Mouse (Mus musculus): ENCODE results near the gene Tgds. TPM values are rescaled to one million over a fixed set of nuclear protein-coding genes. Genes with fewer than 3 reads are reported as not detected.
"Not testable (repeated sequence)": the region's sequence is repeated elsewhere in the genome, so short reads cannot be mapped to it uniquely, and the experiment has no call there.

The Tgds gene
- polyA plus RNA-seq, 1 experiment from 2014 or later, result 26.3 TPM

DNA sequence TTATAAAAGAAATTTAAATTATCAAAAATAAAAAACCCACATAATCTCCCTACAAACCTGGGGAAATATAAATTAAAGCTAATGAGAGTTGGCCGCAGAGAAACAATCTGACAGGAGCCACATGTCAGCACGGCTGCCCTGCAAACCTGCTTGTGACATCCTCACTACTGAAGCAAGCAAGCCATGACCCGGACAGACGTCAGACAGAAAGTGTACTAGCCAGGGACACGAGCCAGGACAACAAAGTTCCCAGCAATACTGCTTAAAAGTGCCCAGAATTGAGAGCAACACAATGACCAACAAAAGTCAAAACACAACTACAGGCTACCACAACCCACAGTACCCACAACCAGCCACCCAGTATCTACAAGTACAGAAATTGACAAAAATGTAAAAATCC lies 6.3 kb downstream of the Tgds start:
- Histone ChIP-seq H3K4me3 (no peak overlapping the region), H3K27me3 (replicated peaks) (no peaks in the 10 kb centered on the region), H3K27ac (no peak overlapping the region), H3K36me3 (peaks cover 55% of the 10 kb centered on the region), H3K9ac (no peak overlapping the region), H3K9me3 (no peaks in the 10 kb centered on the region), H3K4me1 (peaks cover under 1% of the 10 kb centered on the region), H3K4me2 (replicated peaks) (no peak overlapping the region)
- WGBS, result 96% methylated on average over 5 of the region's 5 CpGs
- no peak for ATAC-seq (ENCODE audit: low FRiP score, low read depth)

- no peaks in the 10 kb centered on the region for H3K9me3 ChIP-seq
- H3K4me3 ChIP-seq, result no peak overlapping the region
- H3K36me3 ChIP-seq, result peaks cover 68% of the 10 kb centered on the region
- H3K4me2 ChIP-seq (replicated peaks), result no peak overlapping the region
- H3K4me1 ChIP-seq, result no peaks in the 10 kb centered on the region
- ATAC-seq (ENCODE audit: low FRiP score, low read depth), result no peak
- H3K27me3 ChIP-seq (replicated peaks), result no peaks in the 10 kb centered on the region
- H3K9ac ChIP-seq, result no peak overlapping the region
- 91% methylated on average over 4 of the region's 4 CpGs for WGBS
- no peak overlapping the region for H3K27ac ChIP-seq
These were observed 7.8 kb downstream of the Tgds start for GRCm38 (mm10) chr14:118124771-118125170.

- 93% methylated on average over 5 of the region's 5 CpGs for WGBS
- H3K36me3 ChIP-seq, result peaks cover 73% of the 10 kb centered on the region
- no peak for ATAC-seq (ENCODE audit: low FRiP score, low read depth)
These were observed 8.4 kb downstream of the Tgds start for GRCm38 (mm10) chr14:118124129-118124528.

GRCm38 (mm10) chr14:118113116-118113515 lies 19.4 kb downstream of the Tgds start:
- no peaks in the 10 kb centered on the region for H3K27me3 ChIP-seq (replicated peaks)
- no peak overlapping the region for H3K4me2 ChIP-seq (replicated peaks)
- H3K36me3 ChIP-seq, result peaks cover 64% of the 10 kb centered on the region
- WGBS, result 94% methylated on average over 6 of the region's 6 CpGs
- no peak overlapping the region for H3K9ac ChIP-seq
- no peak overlapping the region for H3K27ac ChIP-seq
- no peak overlapping the region for H3K4me3 ChIP-seq
- H3K4me1 ChIP-seq, result no peaks in the 10 kb centered on the region
- no peak for ATAC-seq (ENCODE audit: low FRiP score, low read depth)
- H3K9me3 ChIP-seq, result no peaks in the 10 kb centered on the region

More at GRCm38 (mm10) chr14:118124129-118124528, 8.4 kb downstream of the Tgds start:
- no peak overlapping the region for H3K4me3 ChIP-seq
- no peaks in the 10 kb centered on the region for H3K4me1 ChIP-seq
- H3K9me3 ChIP-seq, result no peaks in the 10 kb centered on the region
- H3K27ac ChIP-seq, result no peak overlapping the region
- H3K9ac ChIP-seq, result no peak overlapping the region
- H3K27me3 ChIP-seq (replicated peaks), result no peaks in the 10 kb centered on the region
- no peak overlapping the region for H3K4me2 ChIP-seq (replicated peaks)

DNA sequence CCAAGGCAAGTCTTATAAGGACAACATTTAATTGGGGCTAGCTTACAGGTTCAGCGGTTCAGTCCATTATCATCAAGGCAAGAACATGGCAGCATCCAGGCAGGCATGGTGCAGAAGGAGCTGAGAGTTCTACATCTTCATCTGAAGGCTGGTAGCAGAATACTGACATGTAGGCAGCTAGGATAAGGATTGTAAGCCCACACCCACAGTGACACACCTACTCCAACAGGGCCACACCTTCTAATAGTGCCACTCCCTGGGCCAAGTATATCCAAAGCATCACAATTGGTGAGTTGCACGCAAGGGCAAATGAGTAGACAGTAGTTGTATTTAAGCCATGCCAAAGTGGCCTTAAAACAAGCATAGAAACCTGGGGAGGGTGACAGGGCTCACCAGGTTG lies 25.1 kb downstream of the Tgds start:
- H3K4me1 ChIP-seq; ATAC-seq (ENCODE audit: low FRiP score, low read depth); H3K27me3 ChIP-seq (replicated peaks); H3K27ac ChIP-seq; H3K4me2 ChIP-seq (replicated peaks); H3K9ac ChIP-seq; H3K4me3 ChIP-seq; H3K9me3 ChIP-seq: not testable (repeated sequence)
- peaks cover 14% of the 10 kb centered on the region for H3K36me3 ChIP-seq
- 94% methylated on average over 2 of the region's 2 CpGs for WGBS

DNA sequence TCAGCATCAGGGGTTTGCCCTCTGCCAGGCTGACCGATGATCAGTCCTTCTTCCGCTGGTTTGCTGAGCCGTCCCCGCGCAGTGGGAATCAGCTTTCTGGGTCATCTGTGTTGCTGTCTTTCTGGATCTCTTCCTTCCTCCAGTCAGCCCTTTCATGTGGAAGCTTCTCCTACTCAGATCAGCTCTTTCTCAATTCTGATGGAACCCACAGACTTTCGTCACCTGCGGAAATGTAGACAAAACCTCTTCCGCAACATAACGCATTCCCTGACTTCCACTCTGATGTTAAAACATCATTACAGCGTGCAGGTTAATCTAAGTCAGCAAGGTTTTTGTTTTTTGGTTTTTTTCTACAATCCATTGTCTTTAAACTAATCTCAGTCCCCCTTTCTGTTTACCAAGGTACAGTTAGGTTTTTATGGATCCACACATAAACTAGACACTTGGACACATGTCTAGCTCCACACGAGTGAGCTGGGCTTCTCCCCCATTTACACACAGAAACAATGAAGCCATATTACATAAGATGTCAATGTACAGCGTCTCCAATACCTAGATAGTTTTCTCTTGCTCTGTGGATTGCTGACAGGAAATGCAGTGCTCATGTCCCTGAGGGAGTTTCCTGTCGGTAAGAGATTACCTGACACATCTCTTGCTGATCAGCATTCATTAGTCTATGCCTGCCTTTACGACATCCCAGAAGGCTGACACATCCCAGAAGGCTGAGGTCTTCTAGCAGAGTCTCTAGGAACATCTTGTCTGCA lies 31.1 kb downstream of the Tgds start:
- Histone ChIP-seq H3K9me3 (no peaks in the 10 kb centered on the region), H3K4me1 (no peaks in the 10 kb centered on the region), H3K36me3 (no peaks in the 10 kb centered on the region), H3K9ac (no peak overlapping the region), H3K27ac (no peak overlapping the region), H3K27me3 (replicated peaks) (no peaks in the 10 kb centered on the region), H3K4me3 (no peak overlapping the region), H3K4me2 (replicated peaks) (no peak overlapping the region)
- ATAC-seq (ENCODE audit: low FRiP score, low read depth), result no peak
- WGBS, result 86% methylated on average over 14 of the region's 14 CpGs

DNA sequence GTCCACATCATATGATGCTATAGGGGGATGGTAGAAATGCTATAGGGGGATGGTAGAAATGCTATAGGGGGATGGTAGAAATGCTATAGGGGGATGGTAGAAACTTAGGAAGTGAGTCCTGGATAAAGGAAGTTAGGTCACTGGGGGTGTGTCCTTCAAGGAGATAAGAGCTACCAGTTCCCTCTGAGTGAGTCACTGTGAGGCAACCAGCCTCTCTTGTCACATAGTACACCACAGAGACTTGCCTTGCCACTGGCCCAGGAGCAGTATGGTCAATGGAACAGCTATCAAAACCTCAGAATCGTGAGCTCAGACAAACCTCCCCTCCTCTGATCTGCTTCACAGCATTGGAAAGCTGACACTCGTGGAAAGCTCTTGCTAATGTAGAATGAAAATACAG lies 34.3 kb downstream of the Tgds start:
- Histone ChIP-seq H3K4me2 (replicated peaks) (no peak overlapping the region), H3K4me1 (no peaks in the 10 kb centered on the region), H3K27ac (no peak overlapping the region), H3K4me3 (no peak overlapping the region), H3K36me3 (no peaks in the 10 kb centered on the region), H3K9ac (no peak overlapping the region), H3K27me3 (replicated peaks) (no peaks in the 10 kb centered on the region), H3K9me3 (no peaks in the 10 kb centered on the region)
- WGBS, result 72% methylated on average over 2 of the region's 2 CpGs
- no peak for ATAC-seq (ENCODE audit: low FRiP score, low read depth)

- WGBS, result under 1% methylated on average over 18 of the region's 18 CpGs
- no peaks in the 10 kb centered on the region for H3K36me3 ChIP-seq
- H3K4me1 ChIP-seq, result peaks cover 14% of the 10 kb centered on the region; the same call in 1 of the 2 replicates
- no peaks in the 10 kb centered on the region for H3K27me3 ChIP-seq (replicated peaks)
- H3K27ac ChIP-seq, result no peak overlapping the region
- ATAC-seq (ENCODE audit: low FRiP score, low read depth), result peak; percentile 43
- H3K4me3 ChIP-seq, result peak overlapping the region; percentile 63
- peak overlapping the region; percentile 69 for H3K4me2 ChIP-seq (replicated peaks)
- H3K9me3 ChIP-seq, result no peaks in the 10 kb centered on the region
- 0 out of 2 replicates have a peak overlapping the region, but pooled peaks have one; percentile 40 for H3K9ac ChIP-seq
These were observed 42.7 kb downstream of the Tgds start for GRCm38 (mm10) chr14:118089806-118090392.

- Histone ChIP-seq H3K4me3 (peak overlapping the region; percentile 63), H3K27ac (no peak overlapping the region), H3K27me3 (replicated peaks) (no peaks in the 10 kb centered on the region), H3K9ac (peak overlapping the region; percentile 56), H3K9me3 (no peaks in the 10 kb centered on the region), H3K36me3 (no peaks in the 10 kb centered on the region), H3K4me1 (peaks cover 14% of the 10 kb centered on the region; the same call in 1 of the 2 replicates), H3K4me2 (replicated peaks) (peak overlapping the region; percentile 69)
- under 1% methylated on average over 44 of the region's 44 CpGs for WGBS
- peak; percentile 81 for ATAC-seq (ENCODE audit: low FRiP score, low read depth)
These were observed 43.2 kb downstream of the Tgds start for GRCm38 (mm10) chr14:118089215-118089805.

GRCm38 (mm10) chr14:118088437-118089207 lies 43.9 kb downstream of the Tgds start:
- WGBS, result 10% methylated on average over 22 of the region's 22 CpGs
- Histone ChIP-seq H3K4me1 (peaks cover 14% of the 10 kb centered on the region; the same call in 1 of the 2 replicates), H3K9me3 (no peaks in the 10 kb centered on the region), H3K4me3 (peak overlapping the region; percentile 63), H3K9ac (peak overlapping the region; percentile 56), H3K36me3 (no peaks in the 10 kb centered on the region), H3K27ac (no peak overlapping the region), H3K27me3 (replicated peaks) (no peaks in the 10 kb centered on the region), H3K4me2 (replicated peaks) (peak overlapping the region; percentile 69)
- ATAC-seq (ENCODE audit: low FRiP score, low read depth), result peak; percentile 58

DNA sequence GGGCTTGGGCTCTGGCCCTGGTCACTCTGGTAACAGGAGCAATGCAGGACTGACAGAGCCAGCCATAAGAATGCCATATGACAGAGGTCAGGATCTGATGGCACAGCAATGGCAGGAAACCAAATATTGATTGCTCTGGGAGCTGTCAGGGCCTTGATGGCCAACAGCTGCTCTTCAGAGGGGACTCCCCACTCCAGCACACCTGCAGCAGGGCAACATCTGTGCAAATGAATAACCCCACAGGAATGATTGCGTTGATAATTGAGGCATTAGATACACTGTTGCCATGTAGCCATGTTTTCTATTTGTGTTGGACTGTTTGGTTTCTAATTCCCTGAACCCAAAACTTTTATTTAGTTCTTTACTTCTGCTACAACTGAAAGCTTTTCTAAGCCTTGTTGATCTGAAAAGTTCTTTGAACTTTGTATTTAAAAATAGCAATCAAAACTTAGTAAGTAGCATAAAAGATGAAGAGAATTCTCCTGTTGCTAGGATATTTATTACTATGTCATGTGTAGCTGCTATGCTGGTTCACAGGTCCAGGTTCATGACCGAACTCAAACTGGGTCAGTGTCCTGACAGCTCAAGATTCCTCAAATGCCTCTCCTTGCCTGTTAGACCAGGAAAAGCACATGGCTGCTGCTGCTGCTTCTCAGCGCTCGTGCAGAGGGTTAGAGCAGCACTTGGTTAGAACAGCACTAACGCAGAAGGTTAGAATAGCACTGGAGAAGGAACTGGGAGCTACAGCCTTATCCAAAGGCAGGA lies 46.1 kb downstream of the Tgds start:
- peaks cover 14% of the 10 kb centered on the region; the same call in 1 of the 2 replicates for H3K4me1 ChIP-seq
- WGBS, result 51% methylated on average over 5 of the region's 5 CpGs
- H3K9me3 ChIP-seq, result no peaks in the 10 kb centered on the region
- H3K4me2 ChIP-seq (replicated peaks), result no peak overlapping the region
- ATAC-seq (ENCODE audit: low FRiP score, low read depth), result no peak
- no peaks in the 10 kb centered on the region for H3K27me3 ChIP-seq (replicated peaks)
- no peak overlapping the region for H3K27ac ChIP-seq
- no peak overlapping the region for H3K9ac ChIP-seq
- no peak overlapping the region for H3K4me3 ChIP-seq
- no peaks in the 10 kb centered on the region for H3K36me3 ChIP-seq

Measured in neural tube, embryonic 12.5 days (tissue).